Mouse (Mus musculus) layer of hippocampus, adult 18-20 months (tissue): Measurements from ENCODE around the gene Hes2. TPM values are rescaled to one million over a fixed set of nuclear protein-coding genes. Genes with fewer than 3 reads are reported as not detected.

ENCODE experiments used
- DNase-seq, 2 experiments: peaks; one replicate each; pipeline ENCODE4 v3.0.0; 2022; ENCODE audit warnings: low spot score in 2 of 2
- total RNA-seq, 2 experiments: library from RNA; stranded (reverse); gene quantifications; 2 replicates each; pipeline ENCODE4 v1.2.3; 2021

Gene Hes2
- total RNA-seq, 2 experiments from 2014 or later: not detected

- DNase-seq: no peak
These were observed 615 bp downstream of the Hes2 start for GRCm38 (mm10) chr4:152159285-152159678.

- DNase-seq: no peak
These were observed 2.1 kb downstream of the Hes2 start for GRCm38 (mm10) chr4:152160748-152161147.

GRCm38 (mm10) chr4:152161601-152162000, 2.9 kb downstream of the Hes2 start:
- no peak for DNase-seq

GRCm38 (mm10) chr4:152162748-152163147, 4.1 kb downstream of the Hes2 start:
- no peak for DNase-seq

GRCm38 (mm10) chr4:152165036-152165931, 6.6 kb downstream of the Hes2 start:
- DNase-seq: peak in 1 of 2 experiments; percentile 66

- DNase-seq: no peak
These were observed 9.4 kb downstream of the Hes2 start for GRCm38 (mm10) chr4:152168052-152168451.

GRCm38 (mm10) chr4:152169103-152169502, 10.4 kb downstream of the Hes2 start:
- no peak for DNase-seq

GRCm38 (mm10) chr4:152170286-152170685, 11.6 kb downstream of the Hes2 start:
- no peak for DNase-seq

- no peak for DNase-seq
These were observed 12.9 kb downstream of the Hes2 start for GRCm38 (mm10) chr4:152171543-152171942.

- DNase-seq: peak; percentile 76 to 93
These were observed 14.4 kb downstream of the Hes2 start for GRCm38 (mm10) chr4:152173041-152173440.

GRCm38 (mm10) chr4:152173956-152174355, 15.3 kb downstream of the Hes2 start:
- no peak for DNase-seq

- DNase-seq: no peak
These were observed 18.0 kb downstream of the Hes2 start for GRCm38 (mm10) chr4:152176638-152177037.

GRCm38 (mm10) chr4:152177174-152177536, 18.5 kb downstream of the Hes2 start:
- no peak for DNase-seq

GRCm38 (mm10) chr4:152177537-152178343, 19.1 kb downstream of the Hes2 start, which contains the start of gene Acot7:
TSS of gene Acot7 (plus strand) at chr4:152178134.
- peak; percentile 92 to 95 for DNase-seq

- DNase-seq: peak; percentile 39 to 52
These were observed 19.7 kb downstream of the Hes2 start for GRCm38 (mm10) chr4:152178344-152178864.

- DNase-seq: no peak
These were observed 20.4 kb downstream of the Hes2 start for GRCm38 (mm10) chr4:152178916-152179705.

- DNase-seq: no peak
These were observed 21.4 kb downstream of the Hes2 start for GRCm38 (mm10) chr4:152179946-152180660.

GRCm38 (mm10) chr4:152182205-152182604, 23.5 kb downstream of the Hes2 start:
- no peak for DNase-seq

GRCm38 (mm10) chr4:152184353-152185035, 25.8 kb downstream of the Hes2 start:
- DNase-seq: peak in 1 of 2 experiments; percentile 68

- no peak for DNase-seq
These were observed 26.5 kb downstream of the Hes2 start for GRCm38 (mm10) chr4:152185137-152185509.
